Comparison of ENCODE assay signal across 15 mouse cellular contexts in genomic region chr11:102312586-102312985, GRCm38 (mm10). TPM values are rescaled to one million over a fixed set of nuclear protein-coding genes. Genes with fewer than 3 reads are reported as not detected.
"Had no signal": no experiment of that assay in that cellular context is flagged by ENCODE, and none has a peak within 500 bp of the region (broad histone marks: within the 10 kb centered on the region; RNA-seq: fewer than 3 reads in every experiment).

No protein-coding gene starts in this region.

- H3K27ac ChIP-seq: layer of hippocampus, adult 2 months; neural tube, embryonic 12.5 days had no signal

- H3K9ac ChIP-seq: neural tube, embryonic 12.5 days had no signal

- ATAC-seq: hindbrain, embryonic 16.5 days had no signal

- DNase-seq: kidney, adult 18-20 months; kidney, postnatal 10 days; kidney, postnatal 4 days; lung, adult 18-20 months; lung, postnatal 36 days; midbrain, embryonic 14.5 days; retina, postnatal 1 day; right cerebral cortex, postnatal 14 days; thymus, adult 18-20 months; thymus, postnatal 25 days had no signal

- H3K9me3 ChIP-seq: neural tube, embryonic 12.5 days had no signal

- H3K4me3 ChIP-seq: layer of hippocampus, adult 2 months; neural tube, embryonic 12.5 days had no signal

- H3K27me3 ChIP-seq: neural tube, embryonic 12.5 days had no signal

- H3K4me2 ChIP-seq: neural tube, embryonic 12.5 days had no signal

RNA-seq across cellular contexts. Expression of gene Asb16, which starts 44.0 kb away (rescaled TPM):
- polyA plus RNA-seq: neural tube, embryonic 12.5 days; stomach, embryonic 14.5 days had no signal

RNA-seq across cellular contexts. Expression of gene Slc4a1, which starts 53.4 kb away (rescaled TPM):
- polyA plus RNA-seq: small intestine, adult 2 months had no signal
